Mouse (Mus musculus) hindbrain, postnatal 0 days (tissue): ENCODE data around the gene Dpy19l1. TPM values are rescaled to one million over a fixed set of nuclear protein-coding genes. Genes with fewer than 3 reads are reported as not detected.
A peak's percentile ranks its signal among the peaks of the same experiment; 100 is the strongest.

Source experiments
- ATAC-seq: fragments of 200-750 bp; cut with Nextera tagmentation; 2 replicates; pipeline ENCODE4 v1.8.0; 2017; ENCODE audit warnings: mild to moderate bottlenecking, moderate TSS enrichment, moderate library complexity
- DNase-seq: peaks from one replicate; pipeline ENCODE4 v3.0.0-alpha.2; 2015; ENCODE audit warnings: low spot score
- H3K27ac ChIP-seq: fragments of 300-500 bp; sonication (generic); 2 replicates; pipeline ENCODE4 v1.5.1; 2014; ENCODE audit warnings: mild to moderate bottlenecking
- H3K27me3 ChIP-seq: fragments of 300-500 bp; sonication (generic); 2 replicates; pipeline ENCODE4 v1.6.1; 2014; ENCODE audit warnings: low read length, mixed read lengths; ENCODE audit not compliant: insufficient read depth
- H3K36me3 ChIP-seq: fragments of 300-500 bp; sonication (generic); 2 replicates; pipeline ENCODE4 v1.6.1; 2014; ENCODE audit warnings: low read length, mixed read lengths; ENCODE audit not compliant: insufficient read depth
- H3K4me1 ChIP-seq: fragments of 300-500 bp; sonication (generic); 2 replicates; pipeline ENCODE4 v1.6.1; 2014; ENCODE audit warnings: antibody characterized with exemption, low read length, mixed read lengths; ENCODE audit not compliant: insufficient read depth
- H3K4me2 ChIP-seq: fragments of 300-500 bp; sonication (generic); 2 replicates; pipeline ENCODE4 v1.6.1; 2014; ENCODE audit warnings: low read depth, mild to moderate bottlenecking, low read length, moderate library complexity, mixed read lengths
- H3K4me3 ChIP-seq: fragments of 300-500 bp; sonication (generic); 2 replicates; pipeline ENCODE4 v1.5.1; 2014; ENCODE audit warnings: low read length
- H3K9ac ChIP-seq: fragments of 300-500 bp; sonication (generic); replicated peaks from 2 replicates; pipeline ENCODE4 v1.6.1; 2014; ENCODE audit warnings: mild to moderate bottlenecking, low read length, moderate library complexity, mixed read lengths
- H3K9me3 ChIP-seq: fragments of 300-500 bp; sonication (generic); 2 replicates; pipeline ENCODE4 v1.6.1; 2016; ENCODE audit warnings: low read length, mixed read lengths
- CTCF ChIP-seq: IDR thresholded peaks from 2 replicates; pipeline ENCODE4 v1.5.1; 2016; ENCODE audit warnings: antibody characterized with exemption, control low read depth, low read depth
- WGBS: fragments of 180-500 bp; shearing (Covaris S2); extraction: QIAGEN DNeasy Blood & Tissue Kit; methylation state at CpG from one replicate; pipeline ENCODE4 v1.1.7; 2014; 5-methylcytosine and 5-hydroxymethylcytosine counted together
- polyA plus RNA-seq: library from polyadenylated mRNA; unstranded; fragments of >200 nt; fragmentation: Nextera tagmentation; extraction: Ambion mirVana; gene quantifications from 2 replicates; pipeline ENCODE4 v1.2.1, GENCODE M21; 2015
- total RNA-seq: library from RNA; depleted of rRNA; stranded (reverse); fragments of >200 nt; gene quantifications from 2 replicates; pipeline ENCODE4 v1.2.3, GENCODE M21; 2014

The Dpy19l1 gene
- total and polyA plus RNA-seq, 2 experiments from 2014 or later = 15.6 to 56.4 TPM

- no peak for ATAC-seq
- no peaks in the 10 kb centered on the region for H3K27me3 ChIP-seq
- no peak for TF ChIP-seq CTCF
Measured at GRCm38 (mm10) chr9:24450976-24451375, 52.0 kb downstream of the Dpy19l1 start.

GRCm38 (mm10) chr9:24450524-24450923 lies 52.4 kb downstream of the Dpy19l1 start:
- WGBS = 67% methylated on average over 7 of the region's 7 CpGs
- H3K27me3 ChIP-seq = no peaks in the 10 kb centered on the region
- no peak for TF ChIP-seq CTCF
- H3K4me3 ChIP-seq = no peak overlapping the region
- 0 out of 2 replicates have a peak, but pooled peaks cover 4% of the 10 kb centered on the region for H3K36me3 ChIP-seq
- peak; percentile 29 for DNase-seq
- no peaks in the 10 kb centered on the region for H3K9me3 ChIP-seq
- no peak overlapping the region for H3K4me2 ChIP-seq
- H3K4me1 ChIP-seq = 0 out of 2 replicates have a peak, but pooled peaks cover 3% of the 10 kb centered on the region
- H3K9ac ChIP-seq = no peak overlapping the region
- H3K27ac ChIP-seq = no peak overlapping the region
- no peak for ATAC-seq

More at GRCm38 (mm10) chr9:24450976-24451375, 52.0 kb downstream of the Dpy19l1 start:
- H3K4me1 ChIP-seq = 0 out of 2 replicates have a peak, but pooled peaks cover 3% of the 10 kb centered on the region
- H3K4me3 ChIP-seq = no peak overlapping the region
- no peak for DNase-seq
- H3K4me2 ChIP-seq = no peak overlapping the region
- H3K27ac ChIP-seq = no peak overlapping the region
- H3K9me3 ChIP-seq = no peaks in the 10 kb centered on the region
- no peak overlapping the region for H3K9ac ChIP-seq
- 0 out of 2 replicates have a peak, but pooled peaks cover 4% of the 10 kb centered on the region for H3K36me3 ChIP-seq
- whole genome bisulfite sequencing = 69% methylated on average over 3 of the region's 3 CpGs

DNA sequence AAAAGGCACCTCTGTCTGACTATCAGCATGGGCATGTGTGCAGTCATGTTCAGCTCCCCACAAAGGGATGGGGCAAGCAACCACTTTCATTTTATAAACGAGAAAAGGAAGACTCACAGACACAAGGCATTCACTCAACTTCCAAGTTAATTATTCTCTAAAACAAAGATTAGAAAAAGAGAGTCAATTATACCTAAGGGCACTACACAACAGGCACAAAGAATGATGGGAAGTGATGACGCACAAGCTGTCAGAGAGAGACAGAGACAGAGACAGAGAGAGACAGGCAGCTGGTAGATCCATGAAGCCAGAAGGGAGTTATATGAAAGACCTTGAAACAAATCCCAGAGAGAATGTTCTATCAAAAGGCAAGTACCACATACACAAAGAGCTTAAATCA lies 68.0 kb downstream of the Dpy19l1 start:
- Histone ChIP-seq H3K27me3 (no peaks in the 10 kb centered on the region), H3K36me3 (no peaks in the 10 kb centered on the region), H3K4me2 (no peak overlapping the region), H3K9ac (no peak overlapping the region), H3K9me3 (no peaks in the 10 kb centered on the region), H3K4me1 (no peaks in the 10 kb centered on the region), H3K27ac (no peak overlapping the region), H3K4me3 (no peak overlapping the region)
- ATAC-seq = no peak
- TF ChIP-seq CTCF = no peak
- no peak for DNase-seq
- 69% methylated on average over 2 of the region's 2 CpGs for WGBS

GRCm38 (mm10) chr9:24429721-24430120 lies 73.2 kb downstream of the Dpy19l1 start:
- Histone ChIP-seq H3K27ac (no peak overlapping the region), H3K27me3 (no peaks in the 10 kb centered on the region), H3K4me2 (no peak overlapping the region), H3K36me3 (no peaks in the 10 kb centered on the region), H3K9me3 (no peaks in the 10 kb centered on the region), H3K9ac (no peak overlapping the region), H3K4me1 (no peaks in the 10 kb centered on the region), H3K4me3 (no peak overlapping the region)
- no peak for DNase-seq
- ATAC-seq = no peak
- no peak for TF ChIP-seq CTCF

- H3K4me1 ChIP-seq = 0 out of 2 replicates have a peak, but pooled peaks cover 5% of the 10 kb centered on the region
- no peak overlapping the region for H3K4me2 ChIP-seq
- DNase-seq = no peak
- no peaks in the 10 kb centered on the region for H3K9me3 ChIP-seq
- H3K9ac ChIP-seq = no peak overlapping the region
- 93% methylated on average over 1 of the region's 1 CpGs for WGBS
- TF ChIP-seq CTCF = no peak
- H3K36me3 ChIP-seq = 0 out of 2 replicates have a peak, but pooled peaks cover 4% of the 10 kb centered on the region
- H3K27ac ChIP-seq = no peak overlapping the region
- ATAC-seq = no peak
- no peak overlapping the region for H3K4me3 ChIP-seq
- no peaks in the 10 kb centered on the region for H3K27me3 ChIP-seq
Measured at GRCm38 (mm10) chr9:24425679-24426078, 77.3 kb downstream of the Dpy19l1 start.

- no peak for DNase-seq
- Histone ChIP-seq H3K9ac (no peak overlapping the region), H3K27me3 (no peaks in the 10 kb centered on the region), H3K9me3 (no peaks in the 10 kb centered on the region), H3K36me3 (0 out of 2 replicates have a peak, but pooled peaks cover 4% of the 10 kb centered on the region), H3K4me1 (0 out of 2 replicates have a peak, but pooled peaks cover 5% of the 10 kb centered on the region), H3K27ac (no peak overlapping the region), H3K4me2 (no peak overlapping the region), H3K4me3 (no peak overlapping the region)
- no peak for ATAC-seq
- TF ChIP-seq CTCF = no peak
- WGBS = 85% methylated on average over 8 of the region's 8 CpGs
Measured at GRCm38 (mm10) chr9:24423241-24423640, 79.7 kb downstream of the Dpy19l1 start.

DNA sequence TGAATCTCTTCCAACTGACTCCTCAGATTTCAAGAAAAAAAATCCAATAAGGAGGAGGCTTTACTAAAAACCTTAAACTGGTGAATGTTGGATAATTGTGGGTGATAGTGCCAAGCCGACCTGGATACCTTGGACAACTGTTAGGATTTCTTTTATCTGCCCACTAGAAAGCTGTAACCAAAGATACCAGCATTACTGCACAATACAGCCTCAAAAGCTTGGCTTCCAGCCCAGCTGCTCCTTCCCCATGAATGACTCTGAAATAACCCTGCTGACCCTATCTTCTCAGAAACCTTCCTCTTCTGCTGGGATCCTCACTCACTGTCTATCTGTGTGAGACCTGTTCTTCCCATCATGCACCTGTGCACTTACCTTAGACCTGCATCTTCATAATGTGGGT lies 81.1 kb downstream of the Dpy19l1 start:
- Histone ChIP-seq H3K9ac (no peak overlapping the region), H3K4me1 (0 out of 2 replicates have a peak, but pooled peaks cover 5% of the 10 kb centered on the region), H3K4me3 (no peak overlapping the region), H3K9me3 (no peaks in the 10 kb centered on the region), H3K4me2 (no peak overlapping the region), H3K36me3 (0 out of 2 replicates have a peak, but pooled peaks cover 4% of the 10 kb centered on the region), H3K27me3 (no peaks in the 10 kb centered on the region), H3K27ac (no peak overlapping the region)
- DNase-seq (no peak), ATAC-seq (no peak)
- WGBS = 60% methylated on average over 1 of the region's 1 CpGs
- no peak for TF ChIP-seq CTCF
